Mouse (Mus musculus) limb, embryonic 14.5 days (tissue): ENCODE measurements around the gene Zfp385b. TPM values are rescaled to one million over a fixed set of nuclear protein-coding genes. Genes with fewer than 3 reads are reported as not detected.

Experiments
- ATAC-seq: fragments of 200-750 bp; cut with Nextera tagmentation; 2 replicates; pipeline ENCODE4 v1.8.0; 2017; ENCODE audit warnings: low read depth, moderate number of reproducible peaks, moderate TSS enrichment; ENCODE audit not compliant: low FRiP score
- DNase-seq: peaks from one replicate; pipeline ENCODE4 v3.0.0-alpha.2; 2015; ENCODE audit warnings: low spot score
- H3K27ac ChIP-seq: fragments of 300-500 bp; sonication (generic); replicated peaks from 2 replicates; pipeline ENCODE4 v1.5.1; 2014; ENCODE audit warnings: low read depth, mild to moderate bottlenecking, low read length, moderate library complexity, mixed read lengths
- H3K27me3 ChIP-seq: fragments of 300-500 bp; sonication (generic); 2 replicates; pipeline ENCODE4 v1.6.1; 2014; ENCODE audit warnings: low read length, mixed read lengths; ENCODE audit not compliant: control insufficient read depth, insufficient read depth
- H3K36me3 ChIP-seq: fragments of 300-500 bp; sonication (generic); 2 replicates; pipeline ENCODE4 v1.6.1; 2014; ENCODE audit warnings: mild to moderate bottlenecking, low read length, moderate library complexity, mixed read lengths; ENCODE audit not compliant: control insufficient read depth, insufficient read depth
- H3K4me1 ChIP-seq: fragments of 300-500 bp; sonication (generic); 2 replicates; pipeline ENCODE4 v1.6.1; 2014; ENCODE audit warnings: antibody characterized with exemption, low read length, mixed read lengths; ENCODE audit not compliant: control insufficient read depth, insufficient read depth
- H3K4me2 ChIP-seq: fragments of 300-500 bp; sonication (generic); replicated peaks from 2 replicates; pipeline ENCODE4 v1.6.1; 2014; ENCODE audit warnings: low read depth, mild to moderate bottlenecking, low read length, moderate library complexity; ENCODE audit not compliant: severe bottlenecking
- H3K4me3 ChIP-seq: fragments of 300-500 bp; sonication (generic); replicated peaks from 2 replicates; pipeline ENCODE4 v1.5.1; 2014; ENCODE audit warnings: low read length
- H3K9ac ChIP-seq: fragments of 300-500 bp; sonication (generic); 2 replicates; pipeline ENCODE4 v1.6.1; 2014; ENCODE audit warnings: mild to moderate bottlenecking, low read depth, low read length, moderate library complexity; ENCODE audit not compliant: severe bottlenecking
- H3K9me3 ChIP-seq: fragments of 300-500 bp; sonication (generic); 2 replicates; pipeline ENCODE4 v1.6.1; 2016; ENCODE audit warnings: low read length; ENCODE audit not compliant: control insufficient read depth
- POLR2A ChIP-seq: fragments of 200-500 bp; IDR thresholded peaks from 2 replicates; pipeline ENCODE4 v1.8.0; 2012; ENCODE audit warnings: inconsistent platforms, mild to moderate bottlenecking, moderate library complexity, borderline replicate concordance; ENCODE audit not compliant: insufficient read depth, insufficient read length; ENCODE audit errors: extremely low read depth
- WGBS: fragments of 180-500 bp; shearing (Covaris S2); extraction: QIAGEN DNeasy Blood & Tissue Kit; methylation state at CpG from one replicate; pipeline ENCODE4 v1.1.7; 2014; 5-methylcytosine and 5-hydroxymethylcytosine counted together
- polyA plus RNA-seq, 2 experiments: library from polyadenylated mRNA; depleted of rRNA in 1 of 2; stranded (reverse) in 1 of 2; unstranded in 1 of 2; fragments of >200 nt; fragmentation: Nextera tagmentation in 1 of 2; extraction: Ambion mirVana in 1 of 2; gene quantifications; 2 replicates each; pipeline versions ENCODE4 v1.2.1 to v1.2.3; 2012 to 2014

The Zfp385b gene
- polyA plus RNA-seq, 2 experiments, result 12.0 to 13.8 TPM

DNA sequence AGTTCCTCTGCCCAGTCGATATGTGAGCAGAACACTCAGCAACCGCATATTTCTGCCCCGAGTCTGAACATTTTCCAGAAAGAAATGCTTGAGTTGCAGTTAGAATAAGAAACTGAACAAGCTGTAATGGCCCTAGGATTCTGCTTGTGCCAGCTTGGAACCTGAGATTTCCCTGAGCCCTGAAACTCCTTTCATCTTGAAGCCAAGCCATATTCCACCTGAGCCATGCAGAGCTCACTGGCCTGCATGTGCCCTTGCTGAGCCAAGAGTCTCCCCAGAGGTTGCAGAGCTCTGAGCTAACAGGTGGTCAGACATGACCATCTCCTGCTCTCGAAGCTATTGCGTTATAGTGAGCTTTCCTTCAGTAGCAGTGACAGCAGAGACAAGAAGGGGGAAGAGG is 210.0 kb downstream of the Zfp385b start:
- Histone ChIP-seq H3K4me3 (no peak overlapping the region), H3K4me2 (no peak overlapping the region), H3K9me3 (no peaks in the 10 kb centered on the region), H3K27ac (no peak overlapping the region), H3K27me3 (no peaks in the 10 kb centered on the region), H3K36me3 (no peaks in the 10 kb centered on the region), H3K4me1 (no peaks in the 10 kb centered on the region), H3K9ac (no peak overlapping the region)
- WGBS, result 67% methylated on average over 5 of the region's 5 CpGs
- DNase-seq (no peak), ATAC-seq (no peak)
- TF ChIP-seq POLR2A, result no peak

DNA sequence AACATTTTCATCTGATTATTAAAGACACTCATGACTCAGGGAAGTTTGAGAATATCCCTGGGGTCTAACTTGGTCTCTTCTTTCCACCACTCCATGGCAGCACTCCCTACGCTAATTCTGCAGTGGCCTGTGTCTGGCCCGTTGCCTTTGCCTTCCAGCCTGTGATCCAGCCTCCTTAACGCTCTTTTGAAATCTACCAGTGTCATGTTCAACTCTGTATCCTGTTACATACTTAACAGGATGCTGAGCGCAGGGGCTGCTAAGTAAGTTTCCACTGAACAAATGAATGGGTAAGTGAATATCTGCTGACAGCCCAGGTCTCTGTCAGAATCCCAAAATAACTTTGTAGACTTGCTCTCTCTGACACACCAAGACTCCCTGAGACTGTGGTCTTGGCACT is 210.8 kb downstream of the Zfp385b start:
- Histone ChIP-seq H3K9ac (no peak overlapping the region), H3K4me2 (no peak overlapping the region), H3K27ac (no peak overlapping the region), H3K9me3 (no peaks in the 10 kb centered on the region), H3K36me3 (no peaks in the 10 kb centered on the region), H3K4me1 (no peaks in the 10 kb centered on the region), H3K4me3 (no peak overlapping the region), H3K27me3 (no peaks in the 10 kb centered on the region)
- no peak for DNase-seq
- 40% methylated on average over 4 of the region's 4 CpGs for WGBS
- ATAC-seq, result no peak
- TF ChIP-seq POLR2A, result no peak

DNA sequence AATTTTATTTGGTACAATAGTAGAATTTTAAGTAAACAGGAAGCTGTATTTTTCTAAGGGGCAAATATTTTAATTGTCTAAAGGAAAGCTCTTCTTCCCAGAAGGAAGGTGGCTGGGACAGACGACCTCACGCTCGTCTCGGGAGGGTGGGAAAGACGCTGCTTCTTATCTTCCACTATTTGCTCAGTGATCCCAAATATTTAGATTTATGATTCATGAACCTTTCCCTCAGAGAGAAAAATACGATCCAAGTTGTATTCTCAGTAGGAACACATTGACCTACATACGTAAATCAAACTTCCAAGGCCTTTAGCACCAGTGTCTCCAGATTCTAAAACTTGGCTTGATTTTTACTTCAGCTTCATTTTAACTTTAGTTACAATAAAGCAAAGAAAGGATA is 226.0 kb downstream of the Zfp385b start:
- TF ChIP-seq POLR2A, result no peak

DNA sequence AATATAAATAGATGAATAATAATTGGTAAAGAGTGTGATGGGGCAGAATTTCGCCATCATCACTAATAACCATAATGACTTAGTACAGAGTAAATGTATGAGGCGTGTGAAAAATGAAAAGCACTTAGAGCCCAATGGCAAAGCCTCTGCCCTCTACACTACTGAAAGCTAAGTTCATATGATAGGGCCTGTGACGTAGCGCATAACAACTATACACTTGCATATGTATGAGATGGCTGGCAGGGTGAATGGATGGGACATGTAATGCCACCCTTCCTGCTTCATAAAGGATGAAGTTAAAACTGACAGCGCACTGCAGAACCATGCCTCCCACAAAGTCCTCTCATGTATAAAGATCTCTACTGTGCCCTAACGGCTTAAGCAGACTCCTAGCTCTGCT is 226.9 kb downstream of the Zfp385b start:
- Histone ChIP-seq H3K27ac (no peak overlapping the region), H3K4me3 (no peak overlapping the region), H3K36me3 (no peaks in the 10 kb centered on the region), H3K4me2 (no peak overlapping the region), H3K9me3 (0 out of 2 replicates have a peak, but pooled peaks cover 1% of the 10 kb centered on the region), H3K9ac (no peak overlapping the region), H3K27me3 (no peaks in the 10 kb centered on the region), H3K4me1 (no peaks in the 10 kb centered on the region)
- ATAC-seq (no peak), DNase-seq (no peak)
- no peak for TF ChIP-seq POLR2A
- 83% methylated on average over 6 of the region's 6 CpGs for WGBS

More for the DNA sequence above, 226.0 kb downstream of the Zfp385b start:
- Histone ChIP-seq H3K36me3 (no peaks in the 10 kb centered on the region), H3K27ac (no peak overlapping the region), H3K4me1 (no peaks in the 10 kb centered on the region), H3K9me3 (no peaks in the 10 kb centered on the region), H3K27me3 (no peaks in the 10 kb centered on the region), H3K9ac (no peak overlapping the region), H3K4me3 (no peak overlapping the region), H3K4me2 (no peak overlapping the region)
- WGBS, result 67% methylated on average over 7 of the region's 7 CpGs
- no peak for DNase-seq
- ATAC-seq, result no peak

DNA sequence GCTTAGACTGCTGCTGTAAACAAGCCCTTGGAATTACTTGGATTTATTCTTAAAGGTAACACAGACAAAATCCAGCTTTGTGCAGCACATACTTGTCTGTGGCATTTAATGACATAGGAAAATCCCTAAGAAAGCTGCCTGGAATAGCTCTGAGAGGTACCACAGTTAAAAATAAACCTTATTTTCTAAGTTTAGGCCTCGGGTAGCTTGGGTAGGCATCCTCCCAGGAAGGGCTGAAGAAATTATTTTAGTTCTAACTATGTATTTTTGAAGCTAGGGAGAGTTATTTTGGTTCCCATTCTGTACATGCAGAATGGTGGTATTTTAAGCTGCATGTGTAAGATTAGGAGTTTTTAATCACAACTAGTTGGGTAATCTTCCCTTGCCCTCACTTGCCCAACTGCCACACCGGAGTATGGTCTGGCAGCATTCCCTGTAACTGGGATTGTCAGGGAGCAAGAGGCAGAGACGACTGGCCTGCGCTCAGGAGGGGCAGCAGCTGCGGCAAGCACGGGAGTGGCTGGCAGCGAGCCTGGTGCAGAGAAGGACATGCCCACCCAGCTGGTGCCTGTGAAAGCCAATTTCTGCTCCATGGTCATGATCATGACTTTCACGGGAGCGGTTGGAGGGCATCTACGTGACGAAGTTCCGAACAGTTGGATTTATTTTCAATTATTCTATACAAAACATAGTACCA is 230.1 kb downstream of the Zfp385b start:
- H3K36me3 ChIP-seq, result no peaks in the 10 kb centered on the region
- H3K9me3 ChIP-seq, result 0 out of 2 replicates have a peak, but pooled peaks cover 8% of the 10 kb centered on the region
- WGBS, result 75% methylated on average over 12 of the region's 12 CpGs
- no peaks in the 10 kb centered on the region for H3K4me1 ChIP-seq
- TF ChIP-seq POLR2A, result no peak
- H3K27ac ChIP-seq, result no peak overlapping the region
- H3K27me3 ChIP-seq, result no peaks in the 10 kb centered on the region
- H3K4me2 ChIP-seq, result no peak overlapping the region
- ATAC-seq (no peak; the same call in 1 of the 2 replicates), DNase-seq (peak; percentile 31)
- no peak overlapping the region for H3K9ac ChIP-seq
- no peak overlapping the region for H3K4me3 ChIP-seq
